8 mouse cellular contexts compared by ENCODE assay signal in the genomic region with DNA sequence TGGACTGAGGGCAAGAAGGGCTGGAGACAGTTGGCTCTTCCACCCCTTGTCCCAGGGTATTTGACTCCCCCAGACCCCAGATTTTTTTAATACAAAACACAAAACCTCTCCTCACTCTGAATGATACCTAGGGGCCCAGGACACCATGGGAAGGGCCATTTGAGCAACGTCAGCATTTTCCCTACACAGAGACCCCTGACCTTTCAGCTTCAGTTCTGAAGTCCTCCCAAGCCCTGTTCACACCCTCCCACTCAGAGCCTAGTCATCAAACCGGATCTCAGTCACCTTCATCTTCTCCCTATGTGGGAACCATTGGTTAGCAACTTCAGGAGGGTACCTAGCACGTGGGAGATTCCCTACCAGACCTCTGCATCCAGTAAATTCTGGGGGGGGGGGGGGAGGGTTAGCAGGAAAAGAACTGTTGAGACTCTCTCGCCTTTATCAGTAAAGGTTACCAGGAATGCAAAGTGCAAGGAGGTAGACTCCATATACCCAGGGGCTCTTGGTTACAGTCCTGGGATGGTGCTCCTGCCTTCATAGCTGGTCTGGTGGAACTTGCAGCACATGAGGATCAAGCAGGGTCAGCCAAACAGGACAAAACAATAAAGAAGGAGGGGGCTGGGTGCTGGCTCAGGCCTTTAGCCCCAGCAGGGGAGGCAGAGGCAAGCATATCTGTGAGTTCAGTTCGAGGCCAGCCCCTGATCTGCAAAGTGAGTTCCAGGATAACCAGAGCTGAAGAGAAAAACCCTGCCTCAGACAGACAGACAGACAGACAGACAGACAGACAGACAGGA. TPM values are rescaled to one million over a fixed set of nuclear protein-coding genes. Genes with fewer than 3 reads are reported as not detected.
DNase-seq lines count a peak whose midpoint lies in the region; ATAC-seq and TF ChIP-seq lines count a peak whose summit lies in the region.

No protein-coding gene starts in this region.

- no peak for TF ChIP-seq CTCF in heart, postnatal 0 days (IDR thresholded peaks at IDR 0.05; ENCODE audit: low read depth)

- 0 out of 2 replicates have a peak overlapping the region, but pooled peaks have one; percentile 29 for H3K4me3 ChIP-seq in heart, postnatal 0 days (ENCODE audit: low read depth, low read length)
- H3K4me3 ChIP-seq in hindbrain, embryonic 14.5 days (replicated peaks; ENCODE audit: low read length): no peak overlapping the region
- H3K4me3 ChIP-seq in midbrain, embryonic 12.5 days: no peak overlapping the region

- H3K27ac ChIP-seq in heart, postnatal 0 days (ENCODE audit: low read depth): no peak overlapping the region
- H3K27ac ChIP-seq in hindbrain, embryonic 14.5 days: no peak overlapping the region
- H3K27ac ChIP-seq in midbrain, embryonic 12.5 days (replicated peaks): peak overlapping the region; percentile 76; the same call in 1 of the 2 replicates

- DNase-seq in heart, postnatal 0 days (ENCODE audit: low spot score): no peak
- no peak for DNase-seq in heart, adult 18-20 months
- peak; percentile 51 for DNase-seq in embryo, embryonic 9.5 days (ENCODE audit: extremely low spot score)
- no peak for DNase-seq in hindbrain, embryonic 14.5 days (ENCODE audit: low spot score)
- DNase-seq in cerebellum, adult 8-10 months: no peak
- DNase-seq in frontal cortex, postnatal 36 days (ENCODE audit: low spot score in 2 of 2): no peak
- DNase-seq in spleen, postnatal 14 days (ENCODE audit: low spot score in 2 of 2): no peak

- WGBS in heart, postnatal 0 days: 13% methylated on average over 5 of the region's 5 CpGs
- WGBS in hindbrain, embryonic 14.5 days: 9% methylated on average over 5 of the region's 5 CpGs
- 11% methylated on average over 5 of the region's 5 CpGs for WGBS in midbrain, embryonic 12.5 days

- H3K9ac ChIP-seq in heart, postnatal 0 days (replicated peaks; ENCODE audit: low read depth, low read length): peak overlapping the region; percentile 42; the same call in 1 of the 2 replicates
- peak overlapping the region; percentile 48 for H3K9ac ChIP-seq in hindbrain, embryonic 14.5 days
- no peak overlapping the region for H3K9ac ChIP-seq in midbrain, embryonic 12.5 days (replicated peaks)

- ATAC-seq in heart, postnatal 0 days (ENCODE audit: insufficient read depth, low read depth): no peak
- no peak for ATAC-seq in hindbrain, embryonic 14.5 days (ENCODE audit: low FRiP score)
- no peak for ATAC-seq in midbrain, embryonic 12.5 days (ENCODE audit: low FRiP score, low read depth)

- peak overlapping the region; percentile 61 for H3K4me2 ChIP-seq in heart, postnatal 0 days (ENCODE audit: low read depth, low read length)
- peak overlapping the region; percentile 37 for H3K4me2 ChIP-seq in hindbrain, embryonic 14.5 days (replicated peaks)
- H3K4me2 ChIP-seq in midbrain, embryonic 12.5 days (replicated peaks): peak overlapping the region; percentile 42

- no peaks in the 10 kb centered on the region for H3K9me3 ChIP-seq in heart, postnatal 0 days (replicated peaks; ENCODE audit: control insufficient read depth, low read length)
- H3K9me3 ChIP-seq in hindbrain, embryonic 14.5 days (ENCODE audit: control insufficient read depth, low read length): no peaks in the 10 kb centered on the region
- no peaks in the 10 kb centered on the region for H3K9me3 ChIP-seq in midbrain, embryonic 12.5 days

- H3K4me1 ChIP-seq in heart, postnatal 0 days (ENCODE audit: control insufficient read depth, insufficient read depth): peaks cover 31% of the 10 kb centered on the region
- peaks cover 35% of the 10 kb centered on the region for H3K4me1 ChIP-seq in hindbrain, embryonic 14.5 days (replicated peaks; ENCODE audit: control insufficient read depth, insufficient read depth, low read length)
- peaks cover 46% of the 10 kb centered on the region for H3K4me1 ChIP-seq in midbrain, embryonic 12.5 days

- no peak for TF ChIP-seq EP300 in heart, postnatal 0 days (IDR thresholded peaks at IDR 0.05; ENCODE audit: low read depth)

- no peaks in the 10 kb centered on the region for H3K27me3 ChIP-seq in heart, postnatal 0 days (ENCODE audit: control insufficient read depth, insufficient read depth, low read length)
- no peaks in the 10 kb centered on the region for H3K27me3 ChIP-seq in hindbrain, embryonic 14.5 days (ENCODE audit: control insufficient read depth, insufficient read depth, low read length)
- no peaks in the 10 kb centered on the region for H3K27me3 ChIP-seq in midbrain, embryonic 12.5 days

- H3K36me3 ChIP-seq in heart, postnatal 0 days (replicated peaks; ENCODE audit: control insufficient read depth, insufficient read depth, low read length): peaks cover 28% of the 10 kb centered on the region
- peaks cover 33% of the 10 kb centered on the region for H3K36me3 ChIP-seq in hindbrain, embryonic 14.5 days (replicated peaks; ENCODE audit: control insufficient read depth, insufficient read depth)
- peaks cover 25% of the 10 kb centered on the region for H3K36me3 ChIP-seq in midbrain, embryonic 12.5 days

RNA-seq across cellular contexts. Expression of a gene that starts 17.5 kb away (rescaled TPM):
- total RNA-seq in heart, postnatal 0 days (2014; rRNA removed; ENCODE audit: low replicate concordance): 35.9 and 48.3 TPM in 2 replicates
- polyA plus RNA-seq in heart, postnatal 0 days (2015; fragmentation: Nextera tagmentation; extraction: Ambion mirVana): 14.3 and 14.6 TPM in 2 replicates
- 10 to 100 TPM; 33.9 to 38.8 TPM for total RNA-seq in heart, adult 18-20 months (2021)
- polyA plus RNA-seq in hindbrain, embryonic 14.5 days (2014; fragmentation: Nextera tagmentation; extraction: Ambion mirVana): 37.5 and 39.4 TPM in 2 replicates
- 38.5 and 53.9 TPM in 2 replicates for polyA plus RNA-seq in midbrain, embryonic 12.5 days (2016; fragmentation: Nextera tagmentation; extraction: Ambion mirVana)

RNA-seq across cellular contexts. Expression of a gene that starts 54.0 kb away (rescaled TPM):
- 37.2 and 38.2 TPM in 2 replicates for total RNA-seq in heart, postnatal 0 days (2014; rRNA removed; ENCODE audit: low replicate concordance)
- polyA plus RNA-seq in heart, postnatal 0 days (2015; fragmentation: Nextera tagmentation; extraction: Ambion mirVana): 79.5 and 80.6 TPM in 2 replicates
- total RNA-seq in heart, adult 18-20 months (2021): 10 to 100 TPM; 34.6 to 38.1 TPM
- 130 and 141 TPM in 2 replicates for polyA plus RNA-seq in hindbrain, embryonic 14.5 days (2014; fragmentation: Nextera tagmentation; extraction: Ambion mirVana)
- polyA plus RNA-seq in midbrain, embryonic 12.5 days (2016; fragmentation: Nextera tagmentation; extraction: Ambion mirVana): 201 and 208 TPM in 2 replicates

RNA-seq across cellular contexts. Expression of a gene that starts 54.1 kb away (rescaled TPM):
- total RNA-seq in heart, postnatal 0 days (2014; rRNA removed; ENCODE audit: low replicate concordance): 4.2 and 5.9 TPM in 2 replicates
- polyA plus RNA-seq in heart, postnatal 0 days (2015; fragmentation: Nextera tagmentation; extraction: Ambion mirVana): 4.6 and 5.1 TPM in 2 replicates
- 1 to 10 TPM; 2.0 to 2.8 TPM for total RNA-seq in heart, adult 18-20 months (2021)
- polyA plus RNA-seq in hindbrain, embryonic 14.5 days (2014; fragmentation: Nextera tagmentation; extraction: Ambion mirVana): 7.2 and 8.4 TPM in 2 replicates
- polyA plus RNA-seq in midbrain, embryonic 12.5 days (2016; fragmentation: Nextera tagmentation; extraction: Ambion mirVana): 11.9 and 14.2 TPM in 2 replicates
